Mouse (Mus musculus) embryonic facial prominence, embryonic 12.5 days (tissue): ENCODE measurements around the gene Tmem233. TPM values are rescaled to one million over a fixed set of nuclear protein-coding genes. Genes with fewer than 3 reads are reported as not detected.

Source experiments
- ATAC-seq: fragments of 200-750 bp; cut with Nextera tagmentation; 2 replicates; pipeline ENCODE4 v1.8.0; 2017; ENCODE audit not compliant: insufficient number of reproducible peaks, insufficient read depth, low FRiP score, low TSS enrichment
- H3K27ac ChIP-seq: fragments of 300-500 bp; sonication (generic); 2 replicates; pipeline ENCODE4 v1.5.1; 2016; ENCODE audit warnings: mild to moderate bottlenecking
- H3K27me3 ChIP-seq: fragments of 300-500 bp; sonication (generic); 2 replicates; pipeline ENCODE4 v1.6.1; 2016; ENCODE audit warnings: mild to moderate bottlenecking, moderate library complexity
- H3K36me3 ChIP-seq: fragments of 300-500 bp; sonication (generic); 2 replicates; pipeline ENCODE4 v1.6.1; 2016; ENCODE audit warnings: mild to moderate bottlenecking
- H3K4me1 ChIP-seq: fragments of 300-500 bp; sonication (generic); 2 replicates; pipeline ENCODE4 v1.6.1; 2016
- H3K4me2 ChIP-seq: fragments of 300-500 bp; sonication (generic); replicated peaks from 2 replicates; pipeline ENCODE4 v1.6.1; 2016; ENCODE audit warnings: mild to moderate bottlenecking, moderate library complexity
- H3K4me3 ChIP-seq: fragments of 300-500 bp; sonication (generic); 2 replicates; pipeline ENCODE4 v1.5.1; 2016; ENCODE audit warnings: mild to moderate bottlenecking
- H3K9ac ChIP-seq: fragments of 300-500 bp; sonication (generic); 2 replicates; pipeline ENCODE4 v1.6.1; 2016; ENCODE audit warnings: mild to moderate bottlenecking, moderate library complexity
- H3K9me3 ChIP-seq: fragments of 300-500 bp; sonication (generic); 2 replicates; pipeline ENCODE4 v1.6.1; 2016; ENCODE audit warnings: mild to moderate bottlenecking, moderate library complexity
- whole genome bisulfite sequencing: fragments of 180-500 bp; shearing (Covaris S2); methylation state at CpG from one replicate; pipeline ENCODE4 v1.1.7; 2016; 5-methylcytosine and 5-hydroxymethylcytosine counted together
- polyA plus RNA-seq: library from polyadenylated mRNA; unstranded; fragments of >200 nt; fragmentation: Nextera tagmentation; extraction: Ambion mirVana; gene quantifications from 2 replicates; pipeline ENCODE4 v1.2.1, GENCODE M21; 2016

Tmem233 gene
- polyA plus RNA-seq, 1 experiment from 2014 or later: not detected

GRCm38 (mm10) chr5:116003154-116003553 lies 79.9 kb downstream of the Tmem233 start:
- Histone ChIP-seq H3K27me3 (no peaks in the 10 kb centered on the region), H3K27ac (no peak overlapping the region), H3K9ac (no peak overlapping the region), H3K9me3 (no peaks in the 10 kb centered on the region), H3K36me3 (0 out of 2 replicates have a peak, but pooled peaks cover 6% of the 10 kb centered on the region), H3K4me3 (no peak overlapping the region), H3K4me2 (no peak overlapping the region), H3K4me1 (0 out of 2 replicates have a peak, but pooled peaks cover 4% of the 10 kb centered on the region)
- no peak for ATAC-seq
- 76% methylated on average over 8 of the region's 8 CpGs for WGBS

GRCm38 (mm10) chr5:115997376-115997775 lies 85.7 kb downstream of the Tmem233 start:
- Histone ChIP-seq H3K9me3 (no peaks in the 10 kb centered on the region), H3K4me1 (no peaks in the 10 kb centered on the region), H3K4me3 (no peak overlapping the region), H3K27me3 (no peaks in the 10 kb centered on the region), H3K27ac (no peak overlapping the region), H3K36me3 (peaks cover 35% of the 10 kb centered on the region), H3K9ac (no peak overlapping the region), H3K4me2 (no peak overlapping the region)
- ATAC-seq: no peak
- 78% methylated on average over 13 of the region's 13 CpGs for WGBS

DNA sequence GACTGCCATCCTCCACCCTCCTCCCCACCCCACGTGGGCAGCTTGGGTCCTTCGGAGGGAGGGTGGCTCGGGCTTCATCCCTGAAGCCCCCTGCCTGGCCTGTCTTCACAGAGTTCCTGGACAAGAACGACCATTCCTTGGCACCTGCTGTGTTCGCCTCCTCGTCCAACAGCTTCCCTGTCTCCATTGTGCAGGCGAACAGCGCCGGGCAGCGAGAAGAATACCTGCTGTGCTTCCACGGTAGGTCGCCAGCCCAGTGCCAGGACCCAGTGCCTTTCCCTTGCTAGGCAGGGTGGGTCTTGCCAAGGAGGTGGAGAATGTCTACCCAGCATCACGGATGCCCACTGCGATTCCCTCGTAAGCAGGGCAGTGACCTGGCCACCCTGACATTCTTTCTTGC lies 88.9 kb downstream of the Tmem233 start:
- WGBS: 92% methylated on average over 15 of the region's 15 CpGs
- ATAC-seq: no peak

GRCm38 (mm10) chr5:115991717-115992116 lies 91.3 kb downstream of the Tmem233 start:
- Histone ChIP-seq H3K36me3 (peaks cover 80% of the 10 kb centered on the region), H3K4me2 (no peak overlapping the region), H3K27me3 (no peaks in the 10 kb centered on the region), H3K27ac (no peak overlapping the region), H3K9me3 (peaks cover 9% of the 10 kb centered on the region), H3K9ac (no peak overlapping the region), H3K4me1 (no peaks in the 10 kb centered on the region), H3K4me3 (no peak overlapping the region)
- WGBS: 91% methylated on average over 11 of the region's 11 CpGs
- ATAC-seq: no peak

More for the DNA sequence above, 88.9 kb downstream of the Tmem233 start:
- peaks cover 61% of the 10 kb centered on the region for H3K36me3 ChIP-seq
- H3K4me1 ChIP-seq: no peaks in the 10 kb centered on the region
- H3K4me2 ChIP-seq: no peak overlapping the region
- H3K27ac ChIP-seq: no peak overlapping the region
- peaks cover 9% of the 10 kb centered on the region for H3K9me3 ChIP-seq
- H3K27me3 ChIP-seq: no peaks in the 10 kb centered on the region
- H3K4me3 ChIP-seq: no peak overlapping the region
- H3K9ac ChIP-seq: no peak overlapping the region

Other genes with a start within 250 kb of the Tmem233 start
- 36.3 and 37.7 TPM in 2 replicates for gene Cit, start 238.0 kb downstream of the Tmem233 start, polyA plus RNA-seq
- 73.2 and 73.7 TPM in 2 replicates for gene Prkab1, start 58.7 kb downstream of the Tmem233 start, polyA plus RNA-seq
- 1.6 and 1.8 TPM in 2 replicates for gene Ccdc60, start 205.7 kb upstream of the Tmem233 start, polyA plus RNA-seq